Mouse (Mus musculus): ENCODE data around the gene Nfatc3. TPM values are rescaled to one million over a fixed set of nuclear protein-coding genes. Genes with fewer than 3 reads are reported as not detected.

Nfatc3 gene
- polyA plus RNA-seq, 1 experiment from 2014 or later = 22.3 TPM

GRCm38 (mm10) chr8:106074236-106074635 lies 15.6 kb downstream of the Nfatc3 start:
- H3K27ac ChIP-seq = no peak overlapping the region
- peaks cover 100% of the 10 kb centered on the region for H3K79me2 ChIP-seq (ENCODE audit: inconsistent target)
- peaks cover 4% of the 10 kb centered on the region for H3K36me3 ChIP-seq (ENCODE audit: inconsistent target)
- no peak overlapping the region for H3K4me3 ChIP-seq (ENCODE audit: inconsistent target)

GRCm38 (mm10) chr8:106074659-106075058 lies 16.0 kb downstream of the Nfatc3 start:
- peaks cover 100% of the 10 kb centered on the region for H3K79me2 ChIP-seq (ENCODE audit: inconsistent target)
- H3K4me3 ChIP-seq (ENCODE audit: inconsistent target) = no peak overlapping the region
- H3K27ac ChIP-seq = no peak overlapping the region
- H3K36me3 ChIP-seq (ENCODE audit: inconsistent target) = peaks cover 8% of the 10 kb centered on the region
- 89% methylated on average over 1 of the region's 1 CpGs for WGBS (ENCODE audit: missing documents)

GRCm38 (mm10) chr8:106075161-106075862 lies 16.7 kb downstream of the Nfatc3 start:
- peaks cover 9% of the 10 kb centered on the region for H3K36me3 ChIP-seq (ENCODE audit: inconsistent target)
- WGBS (ENCODE audit: missing documents) = 68% methylated on average over 9 of the region's 9 CpGs
- no peak overlapping the region for H3K4me3 ChIP-seq (ENCODE audit: inconsistent target)
- H3K79me2 ChIP-seq (ENCODE audit: inconsistent target) = peaks cover 100% of the 10 kb centered on the region
- no peak overlapping the region for H3K27ac ChIP-seq

GRCm38 (mm10) chr8:106075863-106076174 lies 17.2 kb downstream of the Nfatc3 start:
- H3K79me2 ChIP-seq (ENCODE audit: inconsistent target) = peaks cover 100% of the 10 kb centered on the region
- H3K36me3 ChIP-seq (ENCODE audit: inconsistent target) = peaks cover 9% of the 10 kb centered on the region
- WGBS (ENCODE audit: missing documents) = 100% methylated on average over 5 of the region's 5 CpGs
- no peak overlapping the region for H3K4me3 ChIP-seq (ENCODE audit: inconsistent target)
- no peak overlapping the region for H3K27ac ChIP-seq

GRCm38 (mm10) chr8:106076612-106077011 lies 18.0 kb downstream of the Nfatc3 start:
- H3K79me2 ChIP-seq (ENCODE audit: inconsistent target) = peaks cover 100% of the 10 kb centered on the region
- H3K4me3 ChIP-seq (ENCODE audit: inconsistent target) = no peak overlapping the region
- WGBS (ENCODE audit: missing documents) = 90% methylated on average over 5 of the region's 5 CpGs
- H3K36me3 ChIP-seq (ENCODE audit: inconsistent target) = peaks cover 9% of the 10 kb centered on the region
- H3K27ac ChIP-seq = no peak overlapping the region

GRCm38 (mm10) chr8:106077452-106078067 lies 18.9 kb downstream of the Nfatc3 start:
- Histone ChIP-seq H3K27ac (no peak overlapping the region), H3K79me2 (ENCODE audit: inconsistent target) (peaks cover 100% of the 10 kb centered on the region), H3K4me3 (ENCODE audit: inconsistent target) (no peak overlapping the region), H3K36me3 (ENCODE audit: inconsistent target) (peaks cover 9% of the 10 kb centered on the region)
- 81% methylated on average over 1 of the region's 1 CpGs for WGBS (ENCODE audit: missing documents)

- H3K4me3 ChIP-seq (ENCODE audit: inconsistent target) = no peak overlapping the region
- H3K27ac ChIP-seq = no peak overlapping the region
- H3K36me3 ChIP-seq (ENCODE audit: inconsistent target) = peaks cover 38% of the 10 kb centered on the region; the same call in 1 of the 2 replicates
- 87% methylated on average over 4 of the region's 4 CpGs for WGBS (ENCODE audit: missing documents)
- no peaks in the 10 kb centered on the region for H3K79me2 ChIP-seq (ENCODE audit: inconsistent target)
Measured at GRCm38 (mm10) chr8:106102321-106102720, 43.7 kb downstream of the Nfatc3 start.

- H3K36me3 ChIP-seq (ENCODE audit: inconsistent target) = peaks cover 48% of the 10 kb centered on the region
- 94% methylated on average over 2 of the region's 2 CpGs for WGBS (ENCODE audit: missing documents)
- H3K27ac ChIP-seq = no peak overlapping the region
- H3K79me2 ChIP-seq (ENCODE audit: inconsistent target) = no peaks in the 10 kb centered on the region
- no peak overlapping the region for H3K4me3 ChIP-seq (ENCODE audit: inconsistent target)
Measured at GRCm38 (mm10) chr8:106103888-106104287, 45.2 kb downstream of the Nfatc3 start.

- Histone ChIP-seq H3K4me3 (ENCODE audit: inconsistent target) (no peak overlapping the region), H3K36me3 (ENCODE audit: inconsistent target) (peaks cover 44% of the 10 kb centered on the region), H3K27ac (no peak overlapping the region), H3K79me2 (ENCODE audit: inconsistent target) (no peaks in the 10 kb centered on the region)
- 29% methylated on average over 1 of the region's 1 CpGs for WGBS (ENCODE audit: missing documents)
Measured at GRCm38 (mm10) chr8:106106193-106106592, 47.6 kb downstream of the Nfatc3 start.

- 96% methylated on average over 4 of the region's 4 CpGs for WGBS (ENCODE audit: missing documents)
- Histone ChIP-seq H3K79me2 (ENCODE audit: inconsistent target) (no peaks in the 10 kb centered on the region), H3K27ac (no peak overlapping the region), H3K4me3 (ENCODE audit: inconsistent target) (no peak overlapping the region), H3K36me3 (ENCODE audit: inconsistent target) (peaks cover 37% of the 10 kb centered on the region)
Measured at GRCm38 (mm10) chr8:106108080-106108479, 49.4 kb downstream of the Nfatc3 start.

- Histone ChIP-seq H3K4me3 (ENCODE audit: inconsistent target) (no peak overlapping the region), H3K27ac (no peak overlapping the region), H3K79me2 (ENCODE audit: inconsistent target) (no peaks in the 10 kb centered on the region), H3K36me3 (ENCODE audit: inconsistent target) (peaks cover 32% of the 10 kb centered on the region)
- 100% methylated on average over 3 of the region's 3 CpGs for WGBS (ENCODE audit: missing documents)
Measured at GRCm38 (mm10) chr8:106108729-106109128, 50.1 kb downstream of the Nfatc3 start.

GRCm38 (mm10) chr8:106112041-106112440 lies 53.4 kb downstream of the Nfatc3 start:
- H3K36me3 ChIP-seq (ENCODE audit: inconsistent target) = peaks cover 27% of the 10 kb centered on the region
- H3K27ac ChIP-seq = no peak overlapping the region
- no peaks in the 10 kb centered on the region for H3K79me2 ChIP-seq (ENCODE audit: inconsistent target)
- H3K4me3 ChIP-seq (ENCODE audit: inconsistent target) = no peak overlapping the region
- WGBS (ENCODE audit: missing documents) = 100% methylated on average over 2 of the region's 2 CpGs

- peaks cover 27% of the 10 kb centered on the region for H3K36me3 ChIP-seq (ENCODE audit: inconsistent target)
- WGBS (ENCODE audit: missing documents) = 83% methylated on average over 1 of the region's 1 CpGs
- H3K4me3 ChIP-seq (ENCODE audit: inconsistent target) = no peak overlapping the region
- no peak overlapping the region for H3K27ac ChIP-seq
- no peaks in the 10 kb centered on the region for H3K79me2 ChIP-seq (ENCODE audit: inconsistent target)
Measured at GRCm38 (mm10) chr8:106112514-106112913, 53.9 kb downstream of the Nfatc3 start.

- H3K27ac ChIP-seq = no peak overlapping the region
- H3K36me3 ChIP-seq (ENCODE audit: inconsistent target) = peaks cover 21% of the 10 kb centered on the region; the same call in 1 of the 2 replicates
- no peak overlapping the region for H3K4me3 ChIP-seq (ENCODE audit: inconsistent target)
- no peaks in the 10 kb centered on the region for H3K79me2 ChIP-seq (ENCODE audit: inconsistent target)
- 100% methylated on average over 3 of the region's 3 CpGs for WGBS (ENCODE audit: missing documents)
Measured at GRCm38 (mm10) chr8:106115897-106116296, 57.3 kb downstream of the Nfatc3 start.

GRCm38 (mm10) chr8:106123443-106123842 lies 64.8 kb downstream of the Nfatc3 start:
- 92% methylated on average over 3 of the region's 3 CpGs for WGBS (ENCODE audit: missing documents)
- no peaks in the 10 kb centered on the region for H3K79me2 ChIP-seq (ENCODE audit: inconsistent target)
- peaks cover 15% of the 10 kb centered on the region; the same call in 1 of the 2 replicates for H3K36me3 ChIP-seq (ENCODE audit: inconsistent target)
- H3K27ac ChIP-seq = no peak overlapping the region
- no peak overlapping the region for H3K4me3 ChIP-seq (ENCODE audit: inconsistent target)

Measured in macrophage (primary cell).